Mouse (Mus musculus) gastrocnemius, postnatal 10 days (tissue): ENCODE data around the gene Inha. TPM values are rescaled to one million over a fixed set of nuclear protein-coding genes. Genes with fewer than 3 reads are reported as not detected.
A peak's percentile ranks its signal among the peaks of the same experiment; 100 is the strongest.

Experiments used
- DNase-seq: peaks from one replicate; pipeline ENCODE4 v3.0.0; 2021; ENCODE audit warnings: mixed read lengths
- total RNA-seq, 2 experiments: library from RNA; stranded (reverse); gene quantifications; 2 replicates each; pipeline ENCODE4 v1.2.3; 2021

Gene Inha
- total RNA-seq, 2 experiments from 2014 or later, result 11.9 to 12.8 TPM

GRCm38 (mm10) chr1:75557041-75557440 is 50.2 kb downstream of the Inha start:
- DNase-seq, result no peak

GRCm38 (mm10) chr1:75558388-75559178 is 51.7 kb downstream of the Inha start:
- no peak for DNase-seq

- peak; percentile 92 for DNase-seq
These were observed 52.5 kb downstream of the Inha start for GRCm38 (mm10) chr1:75559212-75559925.

Other genes with a start within 250 kb of the Inha start
- under 1 TPM; 0.65 to 0.68 TPM for gene Ptprn, start 242.6 kb upstream of the Inha start, total RNA-seq
- not detected for gene Resp18, start 228.7 kb upstream of the Inha start, total RNA-seq
- gene Dnpep, start 189.1 kb upstream of the Inha start, total RNA-seq, result 10 to 100 TPM; 51.0 to 53.8 TPM
- gene Des, start 146.7 kb upstream of the Inha start, total RNA-seq, result 1,000 to 10,000 TPM; 1,482 to 1,503 TPM
- 100 to 1,000 TPM; 196 to 209 TPM for gene Speg, start 131.8 kb upstream of the Inha start, total RNA-seq
- 10 to 100 TPM; 35.6 to 39.7 TPM for gene Gmppa, start 71.1 kb upstream of the Inha start, total RNA-seq
- gene Asic4, start 56.6 kb upstream of the Inha start, total RNA-seq, result not detected
- gene Chpf, start 27.8 kb upstream of the Inha start, total RNA-seq, result 10 to 100 TPM; 22.2 to 32.0 TPM
- under 1 TPM; 0.68 to 0.87 TPM for gene Tmem198, start 27.5 kb upstream of the Inha start, total RNA-seq
- gene Obsl1, start 625 bp upstream of the Inha start, total RNA-seq, result 100 to 1,000 TPM; 107 to 122 TPM
- 1 to 10 TPM; 7.5 to 8.9 TPM for gene Stk11ip, start 14.5 kb downstream of the Inha start, total RNA-seq
- 10 to 100 TPM in 1 of 2 experiments, 1 to 10 TPM in 1; 6.4 to 14.0 TPM for gene Slc4a3, start 39.2 kb downstream of the Inha start, total RNA-seq